Mouse (Mus musculus) heart, adult 2 months (tissue): Measurements from ENCODE around the gene Mpp3.

ENCODE experiments used
- CTCF ChIP-seq: fragments of 200-600 bp; IDR thresholded peaks from 2 replicates; pipeline ENCODE4 v1.8.1; 2022; ENCODE audit warnings: antibody characterized with exemption, mild to moderate bottlenecking, moderate library complexity
- POLR2A ChIP-seq: fragments of 200-500 bp; IDR thresholded peaks from 2 replicates; pipeline ENCODE4 v1.6.1; 2011; ENCODE audit warnings: mild to moderate bottlenecking, low read depth, low read length, control low read depth; ENCODE audit not compliant: insufficient read depth

DNA sequence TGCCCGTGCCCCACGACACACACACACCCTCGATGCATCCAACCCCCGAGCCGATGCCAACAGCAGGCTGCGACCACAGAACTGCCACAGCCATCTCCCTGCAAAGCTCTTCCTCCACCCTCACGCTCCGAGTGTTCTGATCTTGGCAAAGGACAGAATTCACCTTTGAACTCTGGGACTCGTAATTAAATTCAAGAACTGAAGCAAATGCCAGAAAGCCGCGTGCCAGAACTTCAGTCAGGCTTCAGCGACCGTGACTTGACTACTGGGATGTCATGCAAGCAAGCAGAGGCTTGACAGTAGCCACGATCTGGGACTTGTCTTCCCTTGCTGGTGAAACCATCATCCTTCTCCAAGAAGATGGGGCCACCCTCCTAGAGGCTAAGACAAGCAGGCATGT is 45.5 kb upstream of the Mpp3 start:
- no peak for TF ChIP-seq CTCF
- TF ChIP-seq POLR2A: no peak
